Mouse (Mus musculus): ENCODE results near the gene Mvk.

DNA sequence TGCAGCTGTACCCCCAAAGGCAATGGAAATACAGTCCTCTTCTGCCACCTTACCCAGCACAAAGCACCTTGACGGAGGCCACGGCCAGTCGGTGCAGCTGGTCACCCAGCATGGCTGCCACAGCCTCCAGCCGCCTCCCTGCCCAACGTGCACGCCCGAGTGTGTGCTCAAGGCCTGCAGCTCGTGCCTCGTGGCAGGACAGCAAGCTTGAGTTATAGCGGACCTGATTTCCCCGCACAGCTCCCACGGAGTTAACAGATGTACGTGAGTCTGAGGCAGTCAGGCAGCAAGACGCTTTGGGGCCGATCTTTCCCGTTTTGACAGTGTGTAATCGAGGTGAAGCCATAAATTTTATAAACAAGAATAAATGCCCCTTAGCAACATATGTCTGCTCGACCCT is 15.4 kb upstream of the Mvk start:
- TF ChIP-seq GATA1 (IDR thresholded peaks at IDR 0.05; ENCODE audit: borderline replicate concordance, low read length): no peak
- TF ChIP-seq FLI1 (IDR thresholded peaks at IDR 0.05; ENCODE audit: low read length): no peak

Data from megakaryocyte, embryonic 14.5 days (primary cell).